Mouse (Mus musculus) kidney, postnatal 25 days (tissue): ENCODE results near the gene Hpgd.
"Not testable (repeated sequence)": the region's sequence is repeated elsewhere in the genome, so short reads cannot be mapped to it uniquely, and the experiment has no call there.

ENCODE experiments used
- DNase-seq, 2 experiments: peaks; one replicate each; pipeline ENCODE4 v3.0.0; 2021; ENCODE audit warnings: mixed read lengths in 2 of 2

The Hpgd gene

DNA sequence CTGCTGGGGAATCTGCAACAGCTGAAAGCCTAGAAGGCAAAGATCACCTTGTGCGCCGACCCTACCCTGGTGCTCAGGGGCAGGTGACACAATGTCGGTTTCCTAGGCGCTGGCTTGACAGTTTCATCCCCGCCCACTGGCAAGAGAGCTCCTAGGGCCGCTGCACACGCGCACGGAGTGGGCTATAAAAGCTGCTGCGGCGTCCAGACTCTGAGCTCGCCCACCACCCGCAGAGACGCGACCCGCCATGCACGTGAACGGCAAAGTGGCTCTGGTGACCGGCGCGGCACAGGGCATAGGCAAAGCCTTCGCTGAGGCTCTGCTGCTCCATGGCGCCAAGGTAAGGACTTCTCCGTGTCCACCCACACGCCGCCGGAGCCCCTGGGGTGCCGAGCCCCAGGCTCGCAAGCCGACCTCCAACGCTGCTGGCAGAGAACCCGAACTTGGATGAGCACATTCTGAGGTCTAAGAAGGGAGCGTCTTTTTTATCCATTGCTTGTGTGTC is at the start of gene Hpgd:
Hpgd (plus strand) TSS at position 213 of the 505 bp plus-strand sequence.
- peak; percentile 62 to 70 for DNase-seq

DNA sequence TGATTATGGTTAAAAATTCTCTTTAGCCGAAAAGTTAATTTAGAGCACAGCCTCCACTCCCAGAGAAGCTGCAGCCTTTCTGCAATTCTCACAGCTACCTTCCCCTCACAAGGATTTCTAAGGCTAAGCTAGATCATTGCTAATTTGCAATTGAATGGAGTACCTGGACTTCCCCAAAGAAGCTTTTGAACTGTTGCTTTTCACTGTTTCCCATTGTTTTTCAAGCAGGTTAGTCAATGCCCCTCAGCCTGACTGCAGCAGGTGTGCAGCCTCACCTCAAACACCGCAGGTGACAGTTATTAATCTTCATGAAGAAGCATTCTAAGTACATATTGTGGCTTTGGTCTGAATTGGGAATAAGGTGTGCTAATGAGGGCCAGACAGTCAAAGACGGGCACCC is 42.7 kb upstream of the Hpgd start:
- not testable (repeated sequence) for DNase-seq

- no peak for DNase-seq
Measured at GRCm38 (mm10) chr8:56252314-56252713, 42.1 kb upstream of the Hpgd start.

GRCm38 (mm10) chr8:56261190-56261589 is 33.2 kb upstream of the Hpgd start:
- no peak for DNase-seq

- peak; percentile 50 to 57 for DNase-seq
Measured at GRCm38 (mm10) chr8:56269687-56270663, 24.4 kb upstream of the Hpgd start.

GRCm38 (mm10) chr8:56272934-56273333 is 21.5 kb upstream of the Hpgd start:
- no peak for DNase-seq

DNA sequence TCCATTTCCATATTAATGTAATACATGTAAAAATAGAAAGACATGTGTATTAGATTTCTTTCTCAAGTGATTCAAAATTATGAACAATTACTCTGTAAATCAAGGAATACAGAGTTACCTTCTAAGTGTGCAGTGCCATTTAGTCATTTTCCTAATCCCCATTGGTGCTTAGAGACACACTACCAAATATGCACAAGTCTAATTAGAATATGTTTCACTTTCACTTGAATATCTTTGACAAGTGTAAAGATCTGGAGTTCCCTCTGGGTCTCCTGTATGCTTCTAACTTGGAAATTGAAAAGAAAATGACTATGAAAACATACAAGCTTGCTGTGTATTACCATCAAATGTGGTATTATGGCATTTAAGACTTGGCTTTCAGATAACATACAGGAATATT is 19.1 kb upstream of the Hpgd start:
- DNase-seq, result no peak

DNA sequence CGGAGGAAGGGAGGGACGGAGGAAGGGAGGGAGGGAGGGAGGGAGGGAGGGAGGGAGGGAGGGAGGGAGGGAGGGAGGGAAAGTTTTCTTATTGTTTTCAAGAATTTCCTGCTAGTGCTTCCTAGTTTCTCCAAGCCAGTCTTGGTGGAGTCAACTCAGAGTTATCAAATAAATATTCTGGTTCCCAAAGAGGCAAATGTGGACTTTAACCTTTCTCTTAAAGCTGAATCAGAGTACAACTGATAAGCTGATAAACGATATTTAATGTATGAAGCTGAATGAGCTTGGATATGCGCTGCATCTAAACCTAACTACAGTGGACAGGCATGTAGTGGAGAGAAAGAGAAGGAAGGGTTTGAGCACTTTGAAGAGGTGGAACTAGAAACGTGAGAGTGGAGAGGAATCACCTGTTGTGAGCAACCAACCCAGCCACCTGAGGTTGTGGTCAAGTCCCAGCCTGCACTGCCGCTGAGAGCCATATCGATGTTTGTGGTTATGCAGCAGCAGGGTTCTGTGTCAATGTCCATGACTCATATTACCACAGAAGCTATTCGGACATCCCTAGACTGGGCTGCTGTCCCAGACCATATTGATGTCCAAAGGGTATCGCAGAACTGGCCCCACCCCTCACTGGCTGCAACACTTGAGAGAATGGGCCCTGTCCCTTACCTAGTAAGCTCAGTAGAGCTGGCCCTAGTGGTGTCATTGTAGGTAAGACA is 16.4 kb upstream of the Hpgd start:
- no peak for DNase-seq

DNA sequence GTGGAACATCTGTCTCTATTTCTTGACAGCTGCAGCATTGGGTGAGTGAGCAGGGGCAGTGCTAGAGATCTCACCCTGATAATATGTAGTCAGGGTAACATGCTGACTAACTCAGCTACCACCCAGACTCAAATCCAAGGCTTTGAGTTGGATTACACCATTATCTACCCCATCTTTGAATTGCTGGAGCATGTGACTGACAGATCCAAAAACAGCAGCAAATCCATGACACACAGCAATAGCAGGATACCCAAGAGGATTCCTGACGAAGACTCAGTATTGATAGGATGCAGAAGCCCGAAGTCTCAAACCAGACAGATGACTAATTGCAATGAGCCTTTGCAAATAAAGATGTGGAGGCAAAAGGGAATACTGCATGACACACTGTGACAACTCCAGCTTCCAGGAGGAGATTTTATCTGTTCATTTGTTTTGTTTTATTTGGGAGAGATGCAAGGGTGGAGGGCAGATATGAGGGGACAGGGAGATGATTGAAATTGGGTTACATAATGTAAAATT is 15.8 kb upstream of the Hpgd start:
- DNase-seq, result no peak

GRCm38 (mm10) chr8:56283936-56284335 is 10.4 kb upstream of the Hpgd start:
- no peak for DNase-seq

DNA sequence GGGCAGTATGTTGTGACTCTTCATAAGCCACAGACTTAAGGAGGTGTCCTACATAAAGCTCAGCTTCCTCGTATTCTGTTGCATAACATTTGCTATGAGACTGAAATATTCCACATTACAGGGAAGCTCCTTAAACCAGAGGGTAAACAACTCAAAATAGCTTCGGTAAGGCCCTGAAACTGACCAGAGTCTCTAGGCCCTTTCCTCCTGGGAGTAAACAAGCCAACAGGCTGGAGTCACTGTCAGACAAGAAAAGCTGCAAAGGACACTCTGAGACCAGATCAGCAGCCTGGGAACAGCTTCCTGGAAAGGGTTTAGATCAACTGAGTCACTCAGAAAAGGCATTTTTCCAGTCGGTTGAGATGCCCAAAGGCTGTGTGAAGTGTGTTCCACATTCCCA is 9.4 kb upstream of the Hpgd start:
- DNase-seq, result no peak

DNA sequence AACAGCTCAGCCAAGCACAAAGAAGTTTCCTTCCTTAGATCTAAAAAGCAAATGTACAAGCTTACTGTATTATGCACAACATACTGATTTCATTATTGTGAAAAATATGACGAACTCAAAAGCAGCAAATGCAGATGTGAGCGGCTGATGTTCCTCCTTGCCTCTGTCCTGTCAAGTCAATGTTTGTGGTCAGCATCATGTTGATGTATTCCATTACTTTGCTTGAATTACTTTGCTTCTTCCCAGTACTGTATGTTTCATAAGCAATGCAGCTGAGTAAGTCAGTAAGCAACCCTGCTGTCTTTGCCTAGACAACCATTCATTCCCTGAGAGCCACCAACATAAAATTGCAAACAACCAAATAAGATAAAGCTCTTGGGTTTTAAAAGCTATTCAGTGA is 7.7 kb upstream of the Hpgd start:
- DNase-seq, result no peak

- DNase-seq, result no peak
Measured at GRCm38 (mm10) chr8:56287370-56288072, 6.9 kb upstream of the Hpgd start.

DNA sequence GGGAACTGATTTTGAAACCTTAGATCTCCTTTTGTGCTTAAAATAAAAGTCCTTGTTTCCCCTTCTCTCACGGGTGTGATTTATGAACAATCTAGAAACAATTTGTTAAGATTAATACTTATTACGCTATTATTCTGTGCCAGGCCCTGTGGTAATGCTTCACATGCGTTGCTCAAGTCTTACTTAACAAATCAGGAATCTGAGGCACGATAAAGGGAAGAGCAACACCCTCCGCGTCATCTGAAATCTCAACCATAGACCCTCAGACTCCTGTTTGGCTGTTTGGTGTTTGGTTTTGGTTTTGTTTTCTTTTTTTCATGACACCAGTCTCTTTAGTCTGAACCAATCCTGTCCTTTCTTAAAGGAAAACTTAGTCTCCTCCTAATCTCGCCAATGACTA is 2.1 kb upstream of the Hpgd start:
- no peak for DNase-seq

- peak; percentile 30 to 39 for DNase-seq
Measured at GRCm38 (mm10) chr8:56293480-56293879, 905 bp upstream of the Hpgd start.

GRCm38 (mm10) chr8:56294886-56295555 is 636 bp downstream of the Hpgd start:
- DNase-seq, result no peak

- DNase-seq, result no peak
Measured at GRCm38 (mm10) chr8:56299421-56299820, 5.0 kb downstream of the Hpgd start.

DNA sequence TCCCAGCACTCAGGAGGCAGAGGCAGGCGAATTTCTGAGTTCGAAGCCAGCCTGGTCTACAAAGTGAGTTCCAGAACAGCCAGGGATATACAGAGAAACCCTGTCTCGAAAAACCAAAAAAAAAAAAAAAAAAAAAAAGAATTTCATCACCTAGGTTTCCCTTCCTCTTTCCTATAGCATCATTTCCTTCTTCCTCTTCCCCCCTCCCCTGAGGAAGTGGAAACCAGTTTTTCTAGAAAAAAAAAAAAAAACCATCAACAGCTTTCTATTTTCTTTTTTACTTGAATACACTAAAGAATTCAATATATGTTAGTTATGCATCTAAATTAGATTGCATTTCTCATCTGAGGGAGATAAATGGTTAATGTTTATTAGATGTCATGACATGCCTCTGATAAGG is 6.9 kb downstream of the Hpgd start:
- not testable (repeated sequence) for DNase-seq

GRCm38 (mm10) chr8:56304595-56304994 is 10.2 kb downstream of the Hpgd start:
- DNase-seq, result no peak

DNA sequence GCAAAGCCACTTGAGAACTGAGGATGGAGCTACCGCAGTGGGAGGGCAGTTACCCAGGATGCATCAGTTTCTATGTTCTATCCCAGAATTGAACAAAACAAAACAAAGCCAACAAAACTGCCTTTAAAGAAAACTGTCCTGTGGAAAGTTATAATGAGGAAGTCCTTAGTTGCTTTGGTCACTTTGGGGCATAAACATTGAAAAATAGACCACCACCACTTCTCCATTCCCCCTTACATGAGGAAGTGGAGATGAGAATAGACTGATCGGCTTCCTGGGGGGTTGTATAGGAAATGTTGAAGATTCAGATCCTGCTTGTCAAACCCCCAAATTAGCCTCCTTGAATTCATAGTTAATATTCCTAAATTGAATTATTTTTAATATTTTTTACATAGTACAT is 19.2 kb downstream of the Hpgd start:
- DNase-seq, result no peak

DNA sequence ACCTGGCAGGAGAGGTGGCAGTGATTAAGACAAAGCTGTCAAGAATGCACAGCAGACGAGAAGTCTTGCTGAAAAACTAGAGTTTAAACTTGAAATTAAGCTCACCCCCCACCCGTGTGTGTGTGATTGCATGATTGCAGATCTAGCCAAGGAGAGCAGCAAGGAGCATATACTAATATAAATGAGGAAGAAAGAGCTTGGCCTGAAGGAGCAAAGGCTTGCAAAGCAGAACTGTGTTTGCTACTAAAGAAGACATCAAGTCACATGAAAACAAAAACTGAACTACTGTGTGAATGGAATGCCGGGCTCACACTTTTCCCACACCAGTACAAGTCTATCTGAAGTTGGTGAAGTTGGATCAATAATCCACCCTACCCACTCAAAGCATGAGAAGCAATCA is 20.8 kb downstream of the Hpgd start:
- no peak for DNase-seq

DNA sequence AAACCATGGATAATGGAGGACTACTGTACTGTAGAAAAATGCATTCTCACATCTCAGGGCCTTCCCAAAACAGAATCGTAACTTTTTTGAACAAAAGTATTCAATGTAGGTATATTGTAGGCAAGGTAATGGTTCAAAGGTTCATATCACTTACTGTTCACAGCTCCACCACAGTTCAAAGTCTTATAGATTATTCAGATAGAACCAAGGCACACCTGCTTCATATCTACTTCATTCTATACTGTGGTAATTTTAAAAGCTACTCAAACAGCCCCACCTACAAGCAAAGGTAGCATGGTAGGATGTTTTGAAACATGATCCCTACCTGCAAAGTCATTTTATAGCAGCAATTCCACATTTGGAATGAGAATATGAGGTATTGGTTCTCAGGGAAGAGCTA is 28.9 kb downstream of the Hpgd start:
- no peak for DNase-seq
